Mouse (Mus musculus) MEL (cell line): ENCODE measurements around the gene Mylk4.

Experiments used
- CTCF ChIP-seq, 3 experiments: IDR thresholded peaks in 2 of 3; conservative IDR thresholded peaks in 1 of 3; 2 replicates each; pipeline ENCODE4 v1.5.1; 2011 to 2012; ENCODE audit warnings: low read length in 3 of 3, low read depth in 2 of 3, mild to moderate bottlenecking in 2 of 3, improper control_type of control experiment in 1 of 3, inconsistent platforms in 1 of 3, mixed read lengths in 1 of 3, moderate library complexity in 1 of 3; ENCODE audit not compliant: control insufficient read depth in 1 of 3, insufficient read depth in 1 of 3, poor library complexity in 1 of 3, severe bottlenecking in 1 of 3
- E2F4 ChIP-seq: IDR thresholded peaks from 2 replicates; pipeline ENCODE4 v1.6.1; 2011; ENCODE audit warnings: low read depth, low read length, improper control_type of control experiment, borderline replicate concordance
- EP300 ChIP-seq, 2 experiments: IDR thresholded peaks; 2 replicates each; pipeline ENCODE4 v1.6.1; 2011; ENCODE audit warnings: improper control_type of control experiment in 2 of 2, low read length in 2 of 2, low read depth in 1 of 2, mild to moderate bottlenecking in 1 of 2
- GABPA ChIP-seq: IDR thresholded peaks from 2 replicates; pipeline ENCODE4 v1.6.1; 2012; ENCODE audit warnings: low read depth, mild to moderate bottlenecking, inconsistent platforms, low read length, improper control_type of control experiment, moderate library complexity
- MAZ ChIP-seq: IDR thresholded peaks from 2 replicates; pipeline ENCODE4 v1.6.1; 2012; ENCODE audit warnings: low read depth, mild to moderate bottlenecking, inconsistent platforms, low read length, improper control_type of control experiment
- MYB ChIP-seq: IDR thresholded peaks from 2 replicates; pipeline ENCODE4 v1.6.1; 2011; ENCODE audit warnings: mild to moderate bottlenecking, low read depth, low read length, improper control_type of control experiment
- POLR2A ChIP-seq, 2 experiments: IDR thresholded peaks; 2 replicates each; pipeline ENCODE4 v1.6.1; 2011 to 2012; ENCODE audit warnings: low read length in 2 of 2, mild to moderate bottlenecking in 2 of 2, control low read depth in 1 of 2, improper control_type of control experiment in 1 of 2, low read depth in 1 of 2, moderate library complexity in 1 of 2; ENCODE audit not compliant: control insufficient read depth in 1 of 2, insufficient read depth in 1 of 2, poor library complexity in 1 of 2
- POLR2AphosphoS2 ChIP-seq: IDR thresholded peaks from 2 replicates; pipeline ENCODE4 v1.6.1; 2011; ENCODE audit warnings: low read length, improper control_type of control experiment
- TBP ChIP-seq: IDR thresholded peaks from 2 replicates; pipeline ENCODE4 v1.8.0; 2011; ENCODE audit warnings: low read depth, low read length, improper control_type of control experiment
- USF1 ChIP-seq: IDR thresholded peaks from 2 replicates; pipeline ENCODE4 v1.6.1; 2014; ENCODE audit warnings: low read depth, mild to moderate bottlenecking, inconsistent platforms, low read length, improper control_type of control experiment, moderate library complexity

- TF ChIP-seq CTCF (IDR thresholded peaks at IDR 0.05 in 2 of 3, conservative IDR thresholded peaks at IDR 0.05 in 1 of 3; ENCODE audit: control insufficient read depth in 1 of 3, insufficient read depth in 1 of 3, low read depth in 2 of 3, low read length in 3 of 3, poor library complexity in 1 of 3, severe bottlenecking in 1 of 3) = no peak
- no peak for TF ChIP-seq MAZ
- TF ChIP-seq USF1 = no peak
- TF ChIP-seq TBP = no peak
- no peak for TF ChIP-seq EP300 (IDR thresholded peaks at IDR 0.05; ENCODE audit: low read depth in 1 of 2, low read length in 2 of 2)
- TF ChIP-seq GABPA = no peak
- TF ChIP-seq POLR2A (IDR thresholded peaks at IDR 0.05; ENCODE audit: control insufficient read depth in 1 of 2, insufficient read depth in 1 of 2, low read depth in 1 of 2, low read length in 2 of 2, poor library complexity in 1 of 2) = no peak
- TF ChIP-seq POLR2AphosphoS2 = no peak
- TF ChIP-seq MYB = no peak
- TF ChIP-seq E2F4 = no peak
Observed at GRCm38 (mm10) chr13:32819926-32820325, 36.2 kb upstream of the Mylk4 start.
